In the genomic region with DNA sequence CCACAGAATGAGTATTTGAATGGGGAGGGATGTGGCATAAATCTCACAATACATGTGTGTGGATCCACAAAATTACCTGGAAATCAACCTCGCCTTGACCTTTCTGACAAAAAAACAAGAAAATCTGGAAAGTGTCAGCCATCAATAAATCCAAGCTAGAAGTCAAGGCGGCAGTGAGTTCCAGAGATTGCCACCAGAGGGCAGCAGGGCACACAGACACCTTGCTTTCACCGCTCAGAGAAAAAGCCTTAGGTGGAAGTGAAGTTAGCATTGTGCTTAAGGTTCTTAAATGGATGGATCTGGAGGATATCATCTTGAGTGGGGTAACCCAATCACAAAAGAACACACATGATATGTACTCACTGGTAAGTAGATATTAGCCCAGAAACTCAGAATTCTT, we compare ENCODE assay signal across 8 mouse cellular contexts.
A peak's percentile ranks its signal among the peaks of the same experiment; 100 is the strongest.
DNase-seq lines count a peak whose midpoint lies in the region; ATAC-seq and TF ChIP-seq lines count a peak whose summit lies in the region.

No protein-coding gene starts in this region.

- H3K4me3 ChIP-seq in neural tube, embryonic 15.5 days (replicated peaks): no peak overlapping the region
- no peak overlapping the region for H3K4me3 ChIP-seq in limb, embryonic 14.5 days (replicated peaks; ENCODE audit: low read length)

- no peaks in the 10 kb centered on the region for H3K9me3 ChIP-seq in neural tube, embryonic 15.5 days (replicated peaks)
- H3K9me3 ChIP-seq in limb, embryonic 14.5 days (ENCODE audit: control insufficient read depth, low read length): no peaks in the 10 kb centered on the region

- H3K36me3 ChIP-seq in neural tube, embryonic 15.5 days: no peaks in the 10 kb centered on the region
- H3K36me3 ChIP-seq in limb, embryonic 14.5 days (ENCODE audit: control insufficient read depth, insufficient read depth, low read length): no peaks in the 10 kb centered on the region

- no peak overlapping the region for H3K4me2 ChIP-seq in neural tube, embryonic 15.5 days
- H3K4me2 ChIP-seq in limb, embryonic 14.5 days (replicated peaks; ENCODE audit: low read depth, low read length, severe bottlenecking): no peak overlapping the region

- H3K9ac ChIP-seq in neural tube, embryonic 15.5 days (replicated peaks): no peak overlapping the region
- no peak overlapping the region for H3K9ac ChIP-seq in limb, embryonic 14.5 days (ENCODE audit: low read depth, low read length, severe bottlenecking)

- no peak for ATAC-seq in neural tube, embryonic 15.5 days (ENCODE audit: low FRiP score)
- ATAC-seq in limb, embryonic 14.5 days (ENCODE audit: low FRiP score, low read depth): no peak

- H3K27me3 ChIP-seq in neural tube, embryonic 15.5 days (replicated peaks): no peaks in the 10 kb centered on the region
- H3K27me3 ChIP-seq in limb, embryonic 14.5 days (ENCODE audit: control insufficient read depth, insufficient read depth, low read length): no peaks in the 10 kb centered on the region

- TF ChIP-seq POLR2A in limb, embryonic 14.5 days (IDR thresholded peaks at IDR 0.05; ENCODE audit: borderline replicate concordance, extremely low read depth, insufficient read depth, insufficient read length): no peak

- DNase-seq in neural tube, embryonic 10.5 days (ENCODE audit: extremely low spot score, low spot score): peak; percentile 54
- peak; percentile 67 for DNase-seq in adrenal gland, postnatal 25 days
- peak; percentile 61 for DNase-seq in embryo, embryonic 9.5 days (ENCODE audit: extremely low spot score)
- DNase-seq in kidney, adult 8-10 months: peak; percentile 44 to 80
- DNase-seq in limb, embryonic 14.5 days (ENCODE audit: low spot score): peak; percentile 73
- peak; percentile 59 for DNase-seq in retina, postnatal 1 day
- peak; percentile 68 to 70 for DNase-seq in urinary bladder, postnatal 36 days (ENCODE audit: low spot score in 2 of 2)

- WGBS in neural tube, embryonic 15.5 days: 19% methylated on average over 3 of the region's 3 CpGs
- 9% methylated on average over 3 of the region's 3 CpGs for WGBS in limb, embryonic 14.5 days

- no peak overlapping the region for H3K27ac ChIP-seq in neural tube, embryonic 15.5 days (replicated peaks)
- H3K27ac ChIP-seq in limb, embryonic 14.5 days (replicated peaks; ENCODE audit: low read depth, low read length): no peak overlapping the region

- no peaks in the 10 kb centered on the region for H3K4me1 ChIP-seq in neural tube, embryonic 15.5 days
- peaks cover 9% of the 10 kb centered on the region; the same call in 1 of the 2 replicates for H3K4me1 ChIP-seq in limb, embryonic 14.5 days (ENCODE audit: control insufficient read depth, insufficient read depth, low read length)
